Mouse (Mus musculus): ENCODE measurements at regions not wholly inside any gene's neighbourhood (a gene's known extent, or its start where the extent isn't known, plus 50 kb on each side); places are given as distances from the start of the nearest gene placed in this dataset.

- Histone ChIP-seq H3K4me3 (no peak overlapping the region), H3K9me3 (no peaks in the 10 kb centered on the region), H3K27me3 (ENCODE audit: insufficient read depth, poor library complexity, severe bottlenecking) (no peaks in the 10 kb centered on the region), H3K27ac (no peak overlapping the region), H3K36me3 (no peaks in the 10 kb centered on the region), H3K4me1 (no peaks in the 10 kb centered on the region)
- DNase-seq (ENCODE audit: low spot score) = no peak
- 60% methylated on average over 2 of the region's 2 CpGs for WGBS
These were observed 84.9 kb upstream of the Ank start for GRCm38 (mm10) chr15:27381565-27381964.

DNA sequence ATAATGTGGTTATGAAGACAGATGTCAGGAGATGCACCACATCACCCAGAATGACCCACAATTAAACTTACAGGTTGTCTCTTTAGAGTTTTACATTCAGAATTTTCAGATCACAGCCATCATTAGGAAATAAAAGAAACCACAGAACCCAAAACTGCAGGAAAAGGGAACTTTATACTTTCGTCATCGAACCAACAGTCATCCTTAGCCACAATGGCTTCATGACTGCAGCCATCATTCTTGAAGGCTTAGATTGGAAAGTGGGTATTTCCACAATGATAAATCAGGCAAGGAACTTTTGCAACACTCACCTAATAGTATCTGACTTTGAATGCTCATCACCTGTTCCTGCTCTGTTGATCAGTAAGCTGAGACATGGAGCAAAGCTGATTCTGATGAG, 75.9 kb upstream of the Ank start:
- WGBS = 95% methylated on average over 2 of the region's 2 CpGs
- no peaks in the 10 kb centered on the region for H3K9me3 ChIP-seq
- H3K27ac ChIP-seq = no peak overlapping the region

GRCm38 (mm10) chr15:27405721-27406161, 60.7 kb upstream of the Ank start:
- Histone ChIP-seq H3K4me3 (no peak overlapping the region), H3K4me1 (no peaks in the 10 kb centered on the region)
- 71% methylated on average over 20 of the region's 20 CpGs for WGBS

More for the DNA sequence above, 75.9 kb upstream of the Ank start:
- Histone ChIP-seq H3K4me1 (no peaks in the 10 kb centered on the region), H3K27me3 (ENCODE audit: insufficient read depth, poor library complexity, severe bottlenecking) (no peaks in the 10 kb centered on the region), H3K36me3 (no peaks in the 10 kb centered on the region), H3K4me3 (no peak overlapping the region)
- no peak for DNase-seq (ENCODE audit: low spot score)

GRCm38 (mm10) chr15:27409856-27410255, 56.6 kb upstream of the Ank start:
- WGBS = 86% methylated on average over 8 of the region's 8 CpGs
- Histone ChIP-seq H3K36me3 (no peaks in the 10 kb centered on the region), H3K9me3 (no peaks in the 10 kb centered on the region), H3K27me3 (ENCODE audit: insufficient read depth, poor library complexity, severe bottlenecking) (no peaks in the 10 kb centered on the region), H3K4me3 (no peak overlapping the region), H3K4me1 (no peaks in the 10 kb centered on the region), H3K27ac (no peak overlapping the region)
- DNase-seq (ENCODE audit: low spot score) = no peak

More at GRCm38 (mm10) chr15:27405721-27406161, 60.7 kb upstream of the Ank start:
- H3K27ac ChIP-seq = no peak overlapping the region
- no peaks in the 10 kb centered on the region for H3K36me3 ChIP-seq
- no peak for DNase-seq (ENCODE audit: low spot score)
- no peaks in the 10 kb centered on the region for H3K9me3 ChIP-seq
- H3K27me3 ChIP-seq (ENCODE audit: insufficient read depth, poor library complexity, severe bottlenecking) = no peaks in the 10 kb centered on the region

- no peak overlapping the region for H3K27ac ChIP-seq
- no peaks in the 10 kb centered on the region for H3K4me1 ChIP-seq
- H3K4me3 ChIP-seq = no peak overlapping the region
- H3K9me3 ChIP-seq = no peaks in the 10 kb centered on the region
- H3K36me3 ChIP-seq = no peaks in the 10 kb centered on the region
- WGBS = 81% methylated on average over 2 of the region's 2 CpGs
- peak; percentile 58 for DNase-seq (ENCODE audit: low spot score)
- H3K27me3 ChIP-seq (ENCODE audit: insufficient read depth, poor library complexity, severe bottlenecking) = no peaks in the 10 kb centered on the region
These were observed 54.2 kb upstream of the Ank start for GRCm38 (mm10) chr15:27412304-27412703.

GRCm38 (mm10) chr15:27412761-27413160, 53.7 kb upstream of the Ank start:
- H3K4me1 ChIP-seq = no peaks in the 10 kb centered on the region
- no peak overlapping the region for H3K4me3 ChIP-seq
- H3K27me3 ChIP-seq (ENCODE audit: insufficient read depth, poor library complexity, severe bottlenecking) = no peaks in the 10 kb centered on the region
- no peaks in the 10 kb centered on the region for H3K36me3 ChIP-seq
- 73% methylated on average over 1 of the region's 1 CpGs for WGBS
- no peaks in the 10 kb centered on the region for H3K9me3 ChIP-seq
- H3K27ac ChIP-seq = no peak overlapping the region
- DNase-seq (ENCODE audit: low spot score) = peak; percentile 55

- no peaks in the 10 kb centered on the region for H3K36me3 ChIP-seq
- no peak overlapping the region for H3K4me3 ChIP-seq
- no peaks in the 10 kb centered on the region for H3K4me1 ChIP-seq
- WGBS = 85% methylated on average over 7 of the region's 7 CpGs
- peak; percentile 47 for DNase-seq (ENCODE audit: low spot score)
- H3K27ac ChIP-seq = no peak overlapping the region
- no peaks in the 10 kb centered on the region for H3K9me3 ChIP-seq
- no peaks in the 10 kb centered on the region for H3K27me3 ChIP-seq (ENCODE audit: insufficient read depth, poor library complexity, severe bottlenecking)
These were observed 53.0 kb upstream of the Ank start for GRCm38 (mm10) chr15:27413486-27413885.

DNA sequence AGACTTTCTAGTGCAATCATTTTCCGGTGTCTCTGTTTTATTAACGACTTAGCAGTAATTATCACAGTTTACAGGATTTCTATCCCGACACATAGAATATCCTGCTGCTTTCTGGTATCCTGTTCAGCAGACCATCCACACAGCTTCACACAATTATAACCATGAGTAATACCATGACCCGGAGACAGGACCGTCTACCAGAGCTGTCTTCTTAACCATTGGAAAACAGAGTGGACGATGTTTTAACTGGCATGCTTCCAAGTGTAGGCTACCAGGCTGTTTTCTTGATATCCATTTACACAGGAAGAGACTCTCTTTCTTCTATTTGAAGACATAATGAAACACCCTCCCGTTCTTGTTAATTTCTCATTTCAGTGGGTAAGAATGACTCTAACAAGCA, 51.7 kb upstream of the Ank start:
- 65% methylated on average over 7 of the region's 7 CpGs for WGBS
- DNase-seq (ENCODE audit: low spot score) = peak; percentile 69
- no peaks in the 10 kb centered on the region for H3K36me3 ChIP-seq

More for the DNA sequence above, 51.7 kb upstream of the Ank start:
- Histone ChIP-seq H3K9me3 (no peaks in the 10 kb centered on the region), H3K27ac (no peak overlapping the region), H3K27me3 (ENCODE audit: insufficient read depth, poor library complexity, severe bottlenecking) (no peaks in the 10 kb centered on the region), H3K4me3 (no peak overlapping the region), H3K4me1 (no peaks in the 10 kb centered on the region)
